In genomic region chr17:94834067-94834445, GRCm38 (mm10) we compare ENCODE assay signal across 7 mouse cellular contexts.
DNase-seq lines count a peak whose midpoint lies in the region; ATAC-seq and TF ChIP-seq lines count a peak whose summit lies in the region.
"Not testable (repeated sequence)": the region's sequence is repeated elsewhere in the genome, so short reads cannot be mapped to it uniquely, and the experiment has no call there.

No protein-coding gene starts in this region.

- peak overlapping the region; percentile 86 for H3K27ac ChIP-seq in MEL (ENCODE audit: control insufficient read depth, low read depth, low read length)
- peak overlapping the region; percentile 84 for H3K27ac ChIP-seq in embryonic facial prominence, embryonic 15.5 days (replicated peaks)
- H3K27ac ChIP-seq in heart, embryonic 10.5 days, result peak overlapping the region; percentile 85
- peak overlapping the region; percentile 85 for H3K27ac ChIP-seq in hindbrain, postnatal 0 days
- peak overlapping the region; percentile 89 for H3K27ac ChIP-seq in limb, embryonic 12.5 days
- H3K27ac ChIP-seq in lung, embryonic 16.5 days (ENCODE audit: low read length), result peak overlapping the region; percentile 79
- not testable (repeated sequence) for H3K27ac ChIP-seq in neural tube, embryonic 12.5 days

- peak overlapping the region; percentile 87 to 95 for H3K4me3 ChIP-seq in MEL (ENCODE audit: control insufficient read depth in 1 of 2, insufficient read depth in 1 of 2, low read depth in 2 of 2, low read length in 2 of 2)
- H3K4me3 ChIP-seq in embryonic facial prominence, embryonic 15.5 days (replicated peaks), result peak overlapping the region; percentile 76
- peak overlapping the region; percentile 74 for H3K4me3 ChIP-seq in heart, embryonic 10.5 days
- H3K4me3 ChIP-seq in hindbrain, postnatal 0 days (ENCODE audit: low read length), result peak overlapping the region; percentile 56
- H3K4me3 ChIP-seq in limb, embryonic 12.5 days (replicated peaks), result peak overlapping the region; percentile 58
- H3K4me3 ChIP-seq in lung, embryonic 16.5 days (ENCODE audit: low read length), result peak overlapping the region; percentile 68
- H3K4me3 ChIP-seq in neural tube, embryonic 12.5 days, result peak overlapping the region; percentile 52

- peak overlapping the region; percentile 84 for H3K9ac ChIP-seq in MEL (ENCODE audit: control insufficient read depth, low read depth, low read length, poor library complexity, severe bottlenecking)
- H3K9ac ChIP-seq in embryonic facial prominence, embryonic 15.5 days, result peak overlapping the region; percentile 44
- H3K9ac ChIP-seq in hindbrain, postnatal 0 days (replicated peaks; ENCODE audit: low read length), result peak overlapping the region; percentile 51
- H3K9ac ChIP-seq in limb, embryonic 12.5 days (replicated peaks), result peak overlapping the region; percentile 71
- peak overlapping the region; percentile 80 for H3K9ac ChIP-seq in lung, embryonic 16.5 days (ENCODE audit: low read length)
- H3K9ac ChIP-seq in neural tube, embryonic 12.5 days, result peak overlapping the region; percentile 69

- not testable (repeated sequence) for ATAC-seq in embryonic facial prominence, embryonic 15.5 days (ENCODE audit: insufficient number of reproducible peaks, low FRiP score, low TSS enrichment, low read depth); lung, embryonic 16.5 days (ENCODE audit: low read depth)
- peak; percentile 50 for ATAC-seq in hindbrain, postnatal 0 days
- ATAC-seq in limb, embryonic 12.5 days (ENCODE audit: insufficient number of reproducible peaks, insufficient read depth, low FRiP score, low TSS enrichment, low read depth), result peak; percentile 43; the same call in 1 of the 2 replicates
- peak; percentile 49; the same call in 1 of the 2 replicates for ATAC-seq in neural tube, embryonic 12.5 days (ENCODE audit: low FRiP score, low read depth)

- H3K27me3 ChIP-seq in MEL (ENCODE audit: control insufficient read depth in 1 of 2, insufficient read depth in 2 of 2, low read length in 2 of 2); embryonic facial prominence, embryonic 15.5 days; heart, embryonic 10.5 days (ENCODE audit: insufficient read depth, poor library complexity, severe bottlenecking); hindbrain, postnatal 0 days (ENCODE audit: insufficient read depth, low read length); limb, embryonic 12.5 days; lung, embryonic 16.5 days (ENCODE audit: control insufficient read depth, insufficient read depth, low read depth, low read length); neural tube, embryonic 12.5 days (replicated peaks): not testable (repeated sequence)

- DNase-seq in MEL (ENCODE audit: low read depth, low spot score); heart, embryonic 10.5 days (ENCODE audit: low spot score); hindbrain, postnatal 0 days (ENCODE audit: low spot score): not testable (repeated sequence)

- not testable (repeated sequence) for H3K36me3 ChIP-seq in MEL (ENCODE audit: control insufficient read depth in 1 of 2, insufficient read depth in 2 of 2, low read length in 2 of 2); embryonic facial prominence, embryonic 15.5 days; hindbrain, postnatal 0 days (ENCODE audit: insufficient read depth, low read length); lung, embryonic 16.5 days (ENCODE audit: control insufficient read depth, insufficient read depth, low read length); neural tube, embryonic 12.5 days
- H3K36me3 ChIP-seq in heart, embryonic 10.5 days, result peaks cover 13% of the 10 kb centered on the region; the same call in 1 of the 2 replicates
- H3K36me3 ChIP-seq in limb, embryonic 12.5 days, result peaks cover 12% of the 10 kb centered on the region

- 8% methylated on average over 9 of the region's 9 CpGs for WGBS in embryonic facial prominence, embryonic 15.5 days
- WGBS in heart, embryonic 10.5 days, result 10% methylated on average over 9 of the region's 9 CpGs
- WGBS in hindbrain, postnatal 0 days, result 6% methylated on average over 9 of the region's 9 CpGs
- WGBS in limb, embryonic 12.5 days, result 5% methylated on average over 9 of the region's 9 CpGs
- WGBS in lung, embryonic 16.5 days, result 3% methylated on average over 9 of the region's 9 CpGs
- 6% methylated on average over 9 of the region's 9 CpGs for WGBS in neural tube, embryonic 12.5 days

- TF ChIP-seq RAD21 in MEL (IDR thresholded peaks at IDR 0.05; ENCODE audit: low read depth, low read length), result not testable (repeated sequence)

- TF ChIP-seq EP300 in MEL (IDR thresholded peaks at IDR 0.05; ENCODE audit: low read depth in 1 of 2, low read length in 2 of 2), result not testable (repeated sequence)

- not testable (repeated sequence) for H3K4me1 ChIP-seq in MEL (ENCODE audit: control insufficient read depth in 1 of 2, insufficient read depth in 2 of 2, low read length in 2 of 2); embryonic facial prominence, embryonic 15.5 days; heart, embryonic 10.5 days; hindbrain, postnatal 0 days (ENCODE audit: insufficient read depth, low read length); limb, embryonic 12.5 days (replicated peaks); lung, embryonic 16.5 days (replicated peaks; ENCODE audit: control insufficient read depth, insufficient read depth, low read length)
- 0 out of 2 replicates have a peak, but pooled peaks cover 11% of the 10 kb centered on the region for H3K4me1 ChIP-seq in neural tube, embryonic 12.5 days

- not testable (repeated sequence) for TF ChIP-seq POLR2A in MEL (IDR thresholded peaks at IDR 0.05; ENCODE audit: control insufficient read depth in 1 of 2, insufficient read depth in 1 of 2, low read depth in 1 of 2, low read length in 2 of 2, poor library complexity in 1 of 2)

- not testable (repeated sequence) for H3K9me3 ChIP-seq in MEL (replicated peaks; ENCODE audit: insufficient read depth, low read length); embryonic facial prominence, embryonic 15.5 days (replicated peaks); heart, embryonic 10.5 days; hindbrain, postnatal 0 days (ENCODE audit: low read length); limb, embryonic 12.5 days; lung, embryonic 16.5 days (ENCODE audit: control insufficient read depth, low read length); neural tube, embryonic 12.5 days

- TF ChIP-seq CTCF in MEL (IDR thresholded peaks at IDR 0.05 in 2 of 3, conservative IDR thresholded peaks at IDR 0.05 in 1 of 3; ENCODE audit: control insufficient read depth in 1 of 3, insufficient read depth in 1 of 3, low read depth in 2 of 3, low read length in 3 of 3, poor library complexity in 1 of 3, severe bottlenecking in 1 of 3); hindbrain, postnatal 0 days (IDR thresholded peaks at IDR 0.05; ENCODE audit: low read depth): not testable (repeated sequence)

- not testable (repeated sequence) for H3K79me2 ChIP-seq in MEL (ENCODE audit: control insufficient read depth, insufficient read depth, low read length, poor library complexity)

- H3K4me2 ChIP-seq in embryonic facial prominence, embryonic 15.5 days (replicated peaks), result peak overlapping the region; percentile 72
- H3K4me2 ChIP-seq in hindbrain, postnatal 0 days (ENCODE audit: low read depth, low read length), result peak overlapping the region; percentile 70
- H3K4me2 ChIP-seq in limb, embryonic 12.5 days, result peak overlapping the region; percentile 78
- peak overlapping the region; percentile 60 for H3K4me2 ChIP-seq in lung, embryonic 16.5 days (ENCODE audit: low read depth, low read length)
- peak overlapping the region; percentile 83 for H3K4me2 ChIP-seq in neural tube, embryonic 12.5 days (replicated peaks)
